Mouse (Mus musculus) limb, embryonic 11.5 days (tissue): ENCODE data around the gene 1700020A23Rik. TPM values are rescaled to one million over a fixed set of nuclear protein-coding genes. Genes with fewer than 3 reads are reported as not detected.

Experiments
- ATAC-seq: fragments of 200-750 bp; cut with Nextera tagmentation; 2 replicates; pipeline ENCODE4 v1.8.0; 2017; ENCODE audit warnings: low read depth; ENCODE audit not compliant: insufficient number of reproducible peaks, low FRiP score, low TSS enrichment
- DNase-seq: peaks from one replicate; pipeline ENCODE4 v3.0.0-alpha.2; 2015; ENCODE audit warnings: low spot score
- H3K27ac ChIP-seq: fragments of 300-500 bp; sonication (generic); replicated peaks from 2 replicates; pipeline ENCODE4 v1.5.1; 2014; ENCODE audit warnings: low read depth, mild to moderate bottlenecking, low read length
- H3K27me3 ChIP-seq: fragments of 300-500 bp; sonication (generic); 2 replicates; pipeline ENCODE4 v1.6.1; 2014; ENCODE audit warnings: mild to moderate bottlenecking, low read length, mixed read lengths; ENCODE audit not compliant: control insufficient read depth, insufficient read depth
- H3K36me3 ChIP-seq: fragments of 300-500 bp; sonication (generic); 2 replicates; pipeline ENCODE4 v1.6.1; 2014; ENCODE audit warnings: mild to moderate bottlenecking, low read length, moderate library complexity, mixed read lengths; ENCODE audit not compliant: control insufficient read depth, insufficient read depth
- H3K4me1 ChIP-seq: fragments of 300-500 bp; sonication (generic); 2 replicates; pipeline ENCODE4 v1.6.1; 2014; ENCODE audit warnings: low read length, mixed read lengths; ENCODE audit not compliant: control insufficient read depth, insufficient read depth
- H3K4me2 ChIP-seq: fragments of 300-500 bp; sonication (generic); 2 replicates; pipeline ENCODE4 v1.6.1; 2014; ENCODE audit warnings: low read depth, mild to moderate bottlenecking, moderate library complexity; ENCODE audit not compliant: severe bottlenecking
- H3K4me3 ChIP-seq: fragments of 300-500 bp; sonication (generic); 2 replicates; pipeline ENCODE4 v1.5.1; 2014; ENCODE audit warnings: low read depth, low read length
- H3K9ac ChIP-seq: fragments of 300-500 bp; sonication (generic); 2 replicates; pipeline ENCODE4 v1.6.1; 2014; ENCODE audit warnings: mild to moderate bottlenecking, low read length
- H3K9me3 ChIP-seq: fragments of 300-500 bp; sonication (generic); 2 replicates; pipeline ENCODE4 v1.6.1; 2016; ENCODE audit warnings: low read length; ENCODE audit not compliant: control insufficient read depth
- WGBS: fragments of 180-500 bp; shearing (Covaris S2); extraction: QIAGEN DNeasy Blood & Tissue Kit; methylation state at CpG from one replicate; pipeline ENCODE4 v1.1.7; 2014; 5-methylcytosine and 5-hydroxymethylcytosine counted together
- polyA plus RNA-seq: library from polyadenylated mRNA; unstranded; fragments of >200 nt; fragmentation: Nextera tagmentation; extraction: Ambion mirVana; gene quantifications from 2 replicates; pipeline ENCODE4 v1.2.1, GENCODE M21; 2014

Gene 1700020A23Rik
- polyA plus RNA-seq, 1 experiment from 2014 or later = not detected

GRCm38 (mm10) chr2:130383205-130383604 is 21.9 kb upstream of the 1700020A23Rik start:
- H3K27ac ChIP-seq = no peak overlapping the region
- DNase-seq = no peak
- no peaks in the 10 kb centered on the region for H3K27me3 ChIP-seq
- H3K36me3 ChIP-seq = no peaks in the 10 kb centered on the region
- H3K4me1 ChIP-seq = no peaks in the 10 kb centered on the region
- no peak overlapping the region for H3K4me2 ChIP-seq
- no peak overlapping the region for H3K9ac ChIP-seq
- ATAC-seq = no peak
- H3K9me3 ChIP-seq = no peaks in the 10 kb centered on the region
- 37% methylated on average over 3 of the region's 3 CpGs for WGBS
- no peak overlapping the region for H3K4me3 ChIP-seq

- Histone ChIP-seq H3K4me2 (no peak overlapping the region), H3K9me3 (no peaks in the 10 kb centered on the region), H3K36me3 (no peaks in the 10 kb centered on the region), H3K4me1 (no peaks in the 10 kb centered on the region), H3K9ac (no peak overlapping the region), H3K4me3 (no peak overlapping the region), H3K27ac (no peak overlapping the region), H3K27me3 (no peaks in the 10 kb centered on the region)
- DNase-seq (no peak), ATAC-seq (no peak)
- 81% methylated on average over 6 of the region's 6 CpGs for WGBS
Observed at GRCm38 (mm10) chr2:130383895-130384294, 21.2 kb upstream of the 1700020A23Rik start.

- Histone ChIP-seq H3K4me1 (no peaks in the 10 kb centered on the region), H3K9me3 (no peaks in the 10 kb centered on the region), H3K27ac (no peak overlapping the region), H3K27me3 (no peaks in the 10 kb centered on the region), H3K9ac (no peak overlapping the region), H3K4me3 (no peak overlapping the region), H3K36me3 (peaks cover 2% of the 10 kb centered on the region; the same call in 1 of the 2 replicates), H3K4me2 (no peak overlapping the region)
- DNase-seq (no peak), ATAC-seq (no peak)
- 57% methylated on average over 1 of the region's 1 CpGs for WGBS
Observed at GRCm38 (mm10) chr2:130386212-130386611, 18.8 kb upstream of the 1700020A23Rik start.

GRCm38 (mm10) chr2:130388796-130389195 is 16.3 kb upstream of the 1700020A23Rik start:
- peaks cover 6% of the 10 kb centered on the region; the same call in 1 of the 2 replicates for H3K36me3 ChIP-seq
- no peaks in the 10 kb centered on the region for H3K27me3 ChIP-seq
- no peak overlapping the region for H3K27ac ChIP-seq
- 77% methylated on average over 2 of the region's 2 CpGs for WGBS
- no peaks in the 10 kb centered on the region for H3K9me3 ChIP-seq
- no peaks in the 10 kb centered on the region for H3K4me1 ChIP-seq
- ATAC-seq (no peak), DNase-seq (no peak)
- no peak overlapping the region for H3K4me3 ChIP-seq
- no peak overlapping the region for H3K9ac ChIP-seq
- H3K4me2 ChIP-seq = no peak overlapping the region

GRCm38 (mm10) chr2:130390993-130391625 is 13.9 kb upstream of the 1700020A23Rik start:
- Histone ChIP-seq H3K4me1 (no peaks in the 10 kb centered on the region; the same call in 1 of the 2 replicates), H3K4me2 (no peak overlapping the region), H3K27me3 (no peaks in the 10 kb centered on the region), H3K27ac (no peak overlapping the region), H3K36me3 (peaks cover 10% of the 10 kb centered on the region; the same call in 1 of the 2 replicates), H3K4me3 (no peak overlapping the region), H3K9me3 (no peaks in the 10 kb centered on the region), H3K9ac (no peak overlapping the region)
- WGBS = 84% methylated on average over 11 of the region's 11 CpGs
- DNase-seq (no peak), ATAC-seq (no peak)

- Histone ChIP-seq H3K4me1 (peaks cover 5% of the 10 kb centered on the region; the same call in 1 of the 2 replicates), H3K9me3 (no peaks in the 10 kb centered on the region), H3K36me3 (peaks cover 10% of the 10 kb centered on the region; the same call in 1 of the 2 replicates), H3K4me2 (no peak overlapping the region), H3K4me3 (no peak overlapping the region), H3K27ac (no peak overlapping the region), H3K27me3 (no peaks in the 10 kb centered on the region), H3K9ac (no peak overlapping the region)
- WGBS = 74% methylated on average over 3 of the region's 3 CpGs
- DNase-seq (no peak), ATAC-seq (no peak)
Observed at GRCm38 (mm10) chr2:130392836-130393235, 12.2 kb upstream of the 1700020A23Rik start.

- Histone ChIP-seq H3K27ac (no peak overlapping the region), H3K36me3 (peaks cover 10% of the 10 kb centered on the region; the same call in 1 of the 2 replicates), H3K4me2 (no peak overlapping the region), H3K27me3 (no peaks in the 10 kb centered on the region), H3K9me3 (no peaks in the 10 kb centered on the region), H3K9ac (no peak overlapping the region), H3K4me3 (no peak overlapping the region), H3K4me1 (peaks cover 5% of the 10 kb centered on the region; the same call in 1 of the 2 replicates)
- 90% methylated on average over 11 of the region's 11 CpGs for WGBS
- ATAC-seq = no peak
- no peak for DNase-seq
Observed at GRCm38 (mm10) chr2:130395696-130396095, 9.4 kb upstream of the 1700020A23Rik start.

- Histone ChIP-seq H3K9ac (peak within 1 kb of the TSS; percentile 80), H3K4me1 (peaks cover 5% of the 10 kb centered on the region; the same call in 1 of the 2 replicates), H3K4me3 (peak within 1 kb of the TSS; percentile 69), H3K36me3 (peaks cover 8% of the 10 kb centered on the region; the same call in 1 of the 2 replicates), H3K4me2 (peak within 1 kb of the TSS; percentile 65), H3K9me3 (no peaks in the 10 kb centered on the region), H3K27ac (peak within 1 kb of the TSS; percentile 80), H3K27me3 (no peaks in the 10 kb centered on the region)
- ATAC-seq (peak; percentile 88), DNase-seq (peak; percentile 86)
- under 1% methylated on average over 42 of the region's 53 CpGs for WGBS
Observed at GRCm38 (mm10) chr2:130397186-130397985, 7.7 kb upstream of the 1700020A23Rik start, which contains the start of gene Cpxm1. Cpxm1 (minus strand) TSS chr2:130397574.
